Mouse (Mus musculus) left cerebral cortex, postnatal 4 days (tissue): ENCODE results near the gene Tedc1. TPM values are rescaled to one million over a fixed set of nuclear protein-coding genes. Genes with fewer than 3 reads are reported as not detected.
A peak's percentile ranks its signal among the peaks of the same experiment; 100 is the strongest.
"Not testable (repeated sequence)": the region's sequence is repeated elsewhere in the genome, so short reads cannot be mapped to it uniquely, and the experiment has no call there.

Experiments
- DNase-seq: peaks from one replicate; pipeline ENCODE4 v3.0.0-alpha.2; 2022
- intact Hi-C: fragments of 180-260 bp; cut with DNase I; formaldehyde crosslinking; loops from one replicate; pipeline ENCODE4 v1.15.1; 2025
- total RNA-seq, 2 experiments: library from RNA; stranded (reverse); gene quantifications; 2 replicates each; pipeline ENCODE4 v1.2.3; 2021

The Tedc1 gene
- total RNA-seq, 2 experiments from 2014 or later: 5.6 to 5.7 TPM

GRCm38 (mm10) chr12:113193423-113193822 lies 37.2 kb downstream of the Tedc1 start:
- DNase-seq: no peak
- intact Hi-C loops: no loop called here

GRCm38 (mm10) chr12:113199132-113199531 lies 42.9 kb downstream of the Tedc1 start:
- intact Hi-C loops, DNase-seq: not testable (repeated sequence)

GRCm38 (mm10) chr12:113201301-113201700 lies 45.1 kb downstream of the Tedc1 start:
- intact Hi-C loops: no loop called here
- DNase-seq: peak; percentile 36

- intact Hi-C loops: no loop called here
- DNase-seq: peak; percentile 27
These were observed 45.8 kb downstream of the Tedc1 start for GRCm38 (mm10) chr12:113202008-113202407.

GRCm38 (mm10) chr12:113203522-113203921 lies 47.3 kb downstream of the Tedc1 start:
- intact Hi-C loops: no loop called here

GRCm38 (mm10) chr12:113205251-113205942 lies 49.2 kb downstream of the Tedc1 start:
- DNase-seq: no peak
- intact Hi-C loops: no loop called here

More at GRCm38 (mm10) chr12:113203522-113203921, 47.3 kb downstream of the Tedc1 start:
- no peak for DNase-seq

GRCm38 (mm10) chr12:113207737-113208136 lies 51.5 kb downstream of the Tedc1 start:
- intact Hi-C loops: no loop called here
- DNase-seq: no peak

GRCm38 (mm10) chr12:113210586-113211378 lies 54.6 kb downstream of the Tedc1 start:
- no peak for DNase-seq
- intact Hi-C loops: no loop called here

GRCm38 (mm10) chr12:113211772-113212171 lies 55.6 kb downstream of the Tedc1 start:
- intact Hi-C loops: no loop called here
- DNase-seq: no peak

GRCm38 (mm10) chr12:113212326-113212924 lies 56.2 kb downstream of the Tedc1 start:
- intact Hi-C loops: no loop called here
- DNase-seq: no peak

- intact Hi-C loops: no loop called here
- DNase-seq: no peak
These were observed 57.0 kb downstream of the Tedc1 start for GRCm38 (mm10) chr12:113213226-113213625.

GRCm38 (mm10) chr12:113214072-113214808 lies 58.0 kb downstream of the Tedc1 start:
- DNase-seq: no peak
- intact Hi-C loops: no loop called here

GRCm38 (mm10) chr12:113214972-113215666 lies 58.9 kb downstream of the Tedc1 start:
- intact Hi-C loops: no loop called here

More at GRCm38 (mm10) chr12:113214972-113215666, 58.9 kb downstream of the Tedc1 start:
- DNase-seq: no peak

Other genes starting within 250 kb of the Tedc1 start
- gene Jag2, start 226.6 kb upstream of the Tedc1 start, total RNA-seq: 10 to 100 TPM; 76.5 to 97.2 TPM
- gene Nudt14, start 214.3 kb upstream of the Tedc1 start, total RNA-seq: 10 to 100 TPM; 12.5 to 16.7 TPM
- gene Btbd6, start 179.9 kb upstream of the Tedc1 start, total RNA-seq: 10 to 100 TPM; 53.6 to 59.2 TPM
- 10 to 100 TPM; 64.5 to 67.2 TPM for gene Brf1, start 155.7 kb upstream of the Tedc1 start, total RNA-seq
- 100 to 1,000 TPM; 184 to 189 TPM for gene Pacs2, start 141.9 kb upstream of the Tedc1 start, total RNA-seq
- under 1 TPM; 0.40 to 0.74 TPM for gene Tex22, start 81.9 kb upstream of the Tedc1 start, total RNA-seq
- gene Mta1, start 58.1 kb upstream of the Tedc1 start, total RNA-seq: 100 to 1,000 TPM; 103 to 105 TPM
- 100 to 1,000 TPM; 306 to 334 TPM for gene Crip2, start 16.2 kb upstream of the Tedc1 start, total RNA-seq
- gene Crip1, start 10.1 kb upstream of the Tedc1 start, total RNA-seq: 10 to 100 TPM; 14.9 to 16.3 TPM
- 10 to 100 TPM; 37.8 to 40.0 TPM for gene Tmem121, start 29.5 kb downstream of the Tedc1 start, total RNA-seq